Mouse (Mus musculus): ENCODE results near the gene Rnf217. TPM values are rescaled to one million over a fixed set of nuclear protein-coding genes. Genes with fewer than 3 reads are reported as not detected.

Gene Rnf217
- polyA plus RNA-seq (2012; rRNA removed), result 3.7 TPM in 2 replicates

DNA sequence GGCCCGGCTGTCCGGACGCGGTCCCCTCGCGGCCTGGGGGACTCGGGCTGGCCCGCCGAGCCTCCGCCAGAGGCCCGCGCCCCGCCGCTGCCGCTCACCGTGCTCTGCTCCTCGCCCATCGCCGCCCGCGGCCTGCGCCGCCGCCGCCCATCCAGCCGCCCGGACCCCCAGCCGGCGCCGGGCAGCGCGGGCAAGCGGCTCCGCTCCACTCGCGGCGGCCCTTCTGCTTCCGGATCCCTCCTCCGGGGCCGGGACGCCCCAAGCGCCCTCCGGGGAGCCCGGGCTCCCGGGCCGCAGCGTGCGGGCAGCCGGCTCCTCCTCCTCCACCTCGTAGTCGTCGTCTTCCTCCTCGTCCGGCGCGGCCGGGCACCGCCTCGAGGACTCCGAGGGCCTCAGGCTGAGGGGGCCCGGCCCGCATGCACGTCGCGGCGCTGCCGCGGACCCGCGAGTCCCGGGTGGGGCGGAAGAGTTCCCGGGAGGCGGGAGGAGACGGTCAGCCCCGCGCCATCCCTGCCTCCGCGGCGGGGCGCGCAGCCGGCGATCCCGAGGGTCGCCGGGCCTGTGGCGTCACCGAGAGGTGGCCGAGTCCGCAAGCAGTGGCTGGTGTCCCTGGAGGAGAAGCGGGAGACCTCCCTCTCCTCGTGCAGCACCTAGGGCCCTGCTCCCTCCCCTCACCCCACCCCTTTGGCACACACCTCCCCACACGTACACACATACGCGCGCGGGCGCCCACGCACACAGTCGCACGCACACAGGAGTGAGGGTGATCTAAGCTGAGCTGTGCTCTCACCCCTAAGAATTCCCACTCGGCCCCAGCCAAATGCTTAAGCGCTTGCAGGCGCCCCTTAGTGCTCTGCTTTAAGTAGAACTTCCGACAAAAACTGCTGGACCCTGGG is at the start of gene Rnf217:
Rnf217 (minus strand) TSS at position 119 of the 896 bp plus-strand sequence.

DNA sequence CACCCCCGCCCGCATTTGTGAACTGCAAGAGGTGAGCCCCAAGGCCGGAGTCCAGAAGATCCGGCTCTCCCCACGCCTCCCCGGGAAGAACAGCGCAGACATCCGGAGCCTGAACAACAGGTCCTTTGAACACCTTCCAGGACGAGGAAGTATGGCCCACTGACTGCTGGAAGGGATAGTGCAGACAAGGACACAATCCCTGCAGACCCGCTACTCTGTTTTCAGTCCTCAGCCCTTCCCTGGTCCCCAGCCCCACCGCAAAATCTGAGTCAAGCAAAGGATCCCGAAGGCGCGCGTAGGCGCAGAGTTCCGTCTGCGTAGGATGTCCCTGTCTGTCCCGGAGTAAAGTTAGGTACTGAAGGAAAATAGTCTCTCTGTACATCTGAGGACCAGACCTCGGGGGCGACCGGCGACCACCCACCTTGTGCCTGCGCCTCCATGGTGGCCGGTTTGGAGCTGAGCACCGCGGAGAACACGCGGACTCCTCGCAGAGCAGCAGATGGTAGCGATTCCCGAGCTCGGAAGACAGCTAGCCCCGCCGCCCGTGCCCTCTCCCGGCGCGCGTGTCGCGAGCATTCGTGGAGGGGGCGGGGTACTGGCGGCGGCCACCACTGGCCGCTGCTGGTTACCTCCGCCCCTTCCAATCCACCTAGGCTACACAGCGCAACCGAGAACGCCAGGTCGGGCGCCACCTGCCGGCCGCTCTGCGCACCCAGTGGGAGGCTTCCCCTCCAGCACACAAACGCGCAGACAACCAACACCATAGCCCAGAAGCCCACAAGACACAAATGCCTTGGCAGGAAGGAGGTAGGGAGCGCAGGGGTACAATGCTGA is 163.5 kb downstream of the Rnf217 start, which contains the start of gene Tpd52l1:
Tpd52l1 (minus strand) TSS at position 668 of the 834 bp plus-strand sequence.

Other genes with a start within 250 kb of the Rnf217 start
- 15.7 and 23.6 TPM in 2 replicates for gene Tpd52l1, start 163.2 kb downstream of the Rnf217 start, polyA plus RNA-seq (2012; rRNA removed)

All from central nervous system, embryonic 14 days (tissue).